In genomic region chr14:100485489-100485888, GRCm38 (mm10) we compare ENCODE assay signal across 10 mouse cellular contexts.
DNase-seq lines count a peak whose midpoint lies in the region; TF ChIP-seq lines count a peak whose summit lies in the region.
"Had no signal": no experiment of that assay in that cellular context is flagged by ENCODE, and none has a peak within 500 bp of the region (broad histone marks: within the 10 kb centered on the region; RNA-seq: fewer than 3 reads in every experiment).

No protein-coding gene starts in this region.

- no peaks in the 10 kb centered on the region for H3K79me2 ChIP-seq in CH12.LX (replicated peaks; ENCODE audit: control insufficient read depth, extremely low read depth, insufficient read depth, poor library complexity, severe bottlenecking)

- in situ Hi-C loops in CH12.LX (cut with MboI; ENCODE audit: low pct_ligation_motif_present, low pct_unique_long_range_greater_than_20kb, low sequenced_read_pairs), result no loop called here

- H3K4me2 ChIP-seq in CH12.LX (ENCODE audit: insufficient read depth, low read depth, poor library complexity, severe bottlenecking), result no peak overlapping the region
- H3K4me2 ChIP-seq: midbrain, embryonic 12.5 days had no signal

- peak in 1 of 2 experiments; percentile 61; a peak in 2 of 4 replicates for TF ChIP-seq CTCF in CH12.LX (conservative IDR thresholded peaks at IDR 0.05 in 1 of 2, IDR thresholded peaks at IDR 0.05 in 1 of 2; ENCODE audit: low read depth in 2 of 2, low read length in 2 of 2)
- TF ChIP-seq CTCF in cerebellum, adult 2 months (IDR thresholded peaks at IDR 0.05; ENCODE audit: borderline replicate concordance, insufficient read depth, low read depth, low read length), result no peak

- TF ChIP-seq POLR2A in CH12.LX (IDR thresholded peaks at IDR 0.05; ENCODE audit: low read depth, low read length), result no peak
- no peak for TF ChIP-seq POLR2A in cerebellum, adult 2 months (IDR thresholded peaks at IDR 0.05; ENCODE audit: borderline replicate concordance, insufficient read depth, low read length)

- dilution Hi-C loops in CH12.LX (cut with MboI; ENCODE audit: extremely low pct_ligation_motif_present, extremely low pct_unique_long_range_greater_than_20kb, low sequenced_read_pairs), result no loop called here

- H3K36me3 ChIP-seq in CH12.LX (replicated peaks in 1 of 2; ENCODE audit: control insufficient read depth in 1 of 2, insufficient read depth in 1 of 2, low read length in 1 of 2), result no peaks in the 10 kb centered on the region
- H3K36me3 ChIP-seq: forebrain, embryonic 10.5 days; midbrain, embryonic 12.5 days had no signal

- H3K9ac ChIP-seq in CH12.LX (ENCODE audit: insufficient read depth, low read depth), result no peak overlapping the region
- H3K9ac ChIP-seq: midbrain, embryonic 12.5 days had no signal

- H3K27ac ChIP-seq in CH12.LX (ENCODE audit: insufficient read depth, low read depth), result no peak overlapping the region
- no peak overlapping the region for H3K27ac ChIP-seq in cerebellum, adult 2 months (ENCODE audit: insufficient read depth, low read length)
- H3K27ac ChIP-seq: forebrain, embryonic 10.5 days; midbrain, embryonic 12.5 days had no signal

- no peak overlapping the region for H3K4me3 ChIP-seq in CH12.LX (replicated peaks in 1 of 3; ENCODE audit: low read depth in 2 of 3, low read length in 2 of 3, poor library complexity in 1 of 3)
- H3K4me3 ChIP-seq in cerebellum, adult 2 months (replicated peaks; ENCODE audit: insufficient read depth, low read depth, low read length), result no peak overlapping the region
- H3K4me3 ChIP-seq: forebrain, embryonic 10.5 days; midbrain, embryonic 12.5 days had no signal

- peaks cover 5% of the 10 kb centered on the region for H3K9me3 ChIP-seq in CH12.LX (replicated peaks; ENCODE audit: low read length)
- H3K9me3 ChIP-seq: forebrain, embryonic 10.5 days; midbrain, embryonic 12.5 days had no signal

- H3K27me3 ChIP-seq in CH12.LX (replicated peaks), result no peaks in the 10 kb centered on the region
- H3K27me3 ChIP-seq in cerebellum, adult 2 months (ENCODE audit: control insufficient read depth, insufficient read depth, low read length), result no peaks in the 10 kb centered on the region
- H3K27me3 ChIP-seq: midbrain, embryonic 12.5 days had no signal

- peak; percentile 23 for DNase-seq in embryo, embryonic 11 days
- no peak for DNase-seq in embryo, embryonic 9.5 days (ENCODE audit: extremely low spot score)
- peak; percentile 10 for DNase-seq in left cerebral cortex, postnatal 4 days
- DNase-seq in left cerebral cortex, postnatal 14 days (ENCODE audit: low spot score in 2 of 2), result no peak
- DNase-seq in CH12.LX (ENCODE audit: extremely low read depth), result no peak
- peak; percentile 51 to 58 for DNase-seq in kidney, postnatal 25 days
- no peak for DNase-seq in left cerebral cortex, adult 11 months (ENCODE audit: low spot score)
- DNase-seq in cerebellum, adult 2 months, result no peak

- 49% methylated on average over 3 of the region's 3 CpGs for WGBS in cerebellum, adult 2 months

- no peak for TF ChIP-seq EP300 in CH12.LX (IDR thresholded peaks at IDR 0.05; ENCODE audit: low read length)

- TF ChIP-seq RAD21 in CH12.LX (IDR thresholded peaks at IDR 0.05; ENCODE audit: low read depth, low read length), result peak; percentile 65

- intact Hi-C loops in left cerebral cortex, postnatal 4 days (cut with DNase I), result no loop called here
- intact Hi-C loops in left cerebral cortex, postnatal 14 days (cut with DNase I), result loop anchor here (5.0 to 10.0 kb wide), 3 partner anchors 59 to 551 kb away; no protein-coding TSS in a partner anchor

- no peaks in the 10 kb centered on the region for H3K4me1 ChIP-seq in CH12.LX (ENCODE audit: control insufficient read depth in 1 of 2, insufficient read depth in 2 of 2)
- H3K4me1 ChIP-seq in cerebellum, adult 2 months (ENCODE audit: control insufficient read depth, insufficient read depth, low read length), result no peaks in the 10 kb centered on the region
- H3K4me1 ChIP-seq: midbrain, embryonic 12.5 days had no signal

TF ChIP-seq in CH12.LX, 34 proteins besides CTCF, POLR2A, EP300 and RAD21:
- TF ChIP-seq TBP (conservative IDR thresholded peaks at IDR 0.05; ENCODE audit: low read depth, low read length), result no peak
- no peak for TF ChIP-seq IRF4 (IDR thresholded peaks at IDR 0.05; ENCODE audit: low read depth, low read length)
- no peak for TF ChIP-seq MAZ (IDR thresholded peaks at IDR 0.05; ENCODE audit: low read depth, low read length)
- TF ChIP-seq MAFK (IDR thresholded peaks at IDR 0.05; ENCODE audit: insufficient replicate concordance, low read length), result 0 out of 2 replicates have a peak, but pooled peaks have one; percentile 50
- peak; percentile 71 for TF ChIP-seq SMC3 (IDR thresholded peaks at IDR 0.05; ENCODE audit: low read depth, low read length)
- no peak for TF ChIP-seq ELF1 (IDR thresholded peaks at IDR 0.05; ENCODE audit: low read depth, low read length)
- no peak for TF ChIP-seq USF1 (IDR thresholded peaks at IDR 0.05; ENCODE audit: low read depth, low read length)

Comparison
In these comparisons a context has a peak if more than half of its experiments do, and no peak if none do; other contexts are left out.
1. DNase-seq: peak in embryo, embryonic 11 days (single experiment), left cerebral cortex, postnatal 4 days (single experiment) and kidney, postnatal 25 days (2 of 2); none in embryo, embryonic 9.5 days (single experiment), left cerebral cortex, postnatal 14 days (0 of 2), CH12.LX (single experiment), left cerebral cortex, adult 11 months (single experiment) and cerebellum, adult 2 months (0 of 2).